26 mouse cellular contexts compared by ENCODE assay signal in genomic region chr2:5602044-5602443, GRCm38 (mm10).
DNase-seq lines count a peak whose midpoint lies in the region; ATAC-seq and TF ChIP-seq lines count a peak whose summit lies in the region.
"Had no signal": no experiment of that assay in that cellular context is flagged by ENCODE, and none has a peak within 500 bp of the region (broad histone marks: within the 10 kb centered on the region; RNA-seq: fewer than 3 reads in every experiment).

No protein-coding gene starts in this region.

- peaks cover 19% of the 10 kb centered on the region for H3K4me1 ChIP-seq in intestine, embryonic 15.5 days (replicated peaks)
- peaks cover 21% of the 10 kb centered on the region for H3K4me1 ChIP-seq in intestine, postnatal 0 days (replicated peaks; ENCODE audit: control insufficient read depth, insufficient read depth, low read length)
- H3K4me1 ChIP-seq in lung, embryonic 16.5 days (replicated peaks; ENCODE audit: control insufficient read depth, insufficient read depth, low read length): 0 out of 2 replicates have a peak, but pooled peaks cover 1% of the 10 kb centered on the region
- H3K4me1 ChIP-seq in stomach, embryonic 15.5 days: peaks cover 32% of the 10 kb centered on the region
- peaks cover 18% of the 10 kb centered on the region for H3K4me1 ChIP-seq in hindbrain, embryonic 10.5 days (replicated peaks)

- H3K27me3 ChIP-seq in intestine, embryonic 15.5 days (replicated peaks): no peaks in the 10 kb centered on the region
- no peaks in the 10 kb centered on the region for H3K27me3 ChIP-seq in intestine, postnatal 0 days (replicated peaks; ENCODE audit: control insufficient read depth, insufficient read depth, low read length)
- H3K27me3 ChIP-seq in lung, embryonic 16.5 days (ENCODE audit: control insufficient read depth, insufficient read depth, low read depth, low read length): no peaks in the 10 kb centered on the region
- H3K27me3 ChIP-seq in stomach, embryonic 15.5 days (replicated peaks): no peaks in the 10 kb centered on the region
- H3K27me3 ChIP-seq in hindbrain, embryonic 10.5 days (ENCODE audit: insufficient read depth, poor library complexity, severe bottlenecking): no peaks in the 10 kb centered on the region
- H3K27me3 ChIP-seq: CH12.LX; embryonic facial prominence, embryonic 12.5 days; embryonic facial prominence, embryonic 15.5 days; forebrain, embryonic 13.5 days; hindbrain, embryonic 13.5 days; Patski had no signal

- no peak overlapping the region for H3K9ac ChIP-seq in intestine, embryonic 15.5 days
- H3K9ac ChIP-seq in intestine, postnatal 0 days (ENCODE audit: low read depth, low read length): no peak overlapping the region
- H3K9ac ChIP-seq in lung, embryonic 16.5 days (ENCODE audit: low read length): no peak overlapping the region
- no peak overlapping the region for H3K9ac ChIP-seq in stomach, embryonic 15.5 days
- H3K9ac ChIP-seq: embryonic facial prominence, embryonic 12.5 days; embryonic facial prominence, embryonic 15.5 days; forebrain, embryonic 13.5 days; forebrain, postnatal 0 days; hindbrain, embryonic 13.5 days had no signal

- H3K4me2 ChIP-seq in intestine, embryonic 15.5 days (replicated peaks): peak overlapping the region; percentile 38
- H3K4me2 ChIP-seq in intestine, postnatal 0 days (replicated peaks; ENCODE audit: low read depth): no peak overlapping the region
- no peak overlapping the region for H3K4me2 ChIP-seq in lung, embryonic 16.5 days (ENCODE audit: low read depth, low read length)
- H3K4me2 ChIP-seq in stomach, embryonic 15.5 days: no peak overlapping the region
- H3K4me2 ChIP-seq: embryonic facial prominence, embryonic 12.5 days; embryonic facial prominence, embryonic 15.5 days; forebrain, embryonic 13.5 days; heart, embryonic 11.5 days; hindbrain, embryonic 13.5 days had no signal

- H3K4me3 ChIP-seq in intestine, embryonic 15.5 days (replicated peaks): no peak overlapping the region
- H3K4me3 ChIP-seq in intestine, postnatal 0 days (ENCODE audit: low read depth, low read length): no peak overlapping the region
- no peak overlapping the region for H3K4me3 ChIP-seq in lung, embryonic 16.5 days (ENCODE audit: low read length)
- no peak overlapping the region for H3K4me3 ChIP-seq in stomach, embryonic 15.5 days (replicated peaks)
- no peak overlapping the region for H3K4me3 ChIP-seq in hindbrain, embryonic 10.5 days
- H3K4me3 ChIP-seq: embryonic facial prominence, embryonic 12.5 days; embryonic facial prominence, embryonic 15.5 days; forebrain, embryonic 13.5 days; gastrocnemius, adult 2 months; hindbrain, embryonic 13.5 days had no signal

- no peaks in the 10 kb centered on the region for H3K9me3 ChIP-seq in intestine, embryonic 15.5 days
- no peaks in the 10 kb centered on the region for H3K9me3 ChIP-seq in intestine, postnatal 0 days (ENCODE audit: control insufficient read depth)
- no peaks in the 10 kb centered on the region for H3K9me3 ChIP-seq in lung, embryonic 16.5 days (ENCODE audit: control insufficient read depth, low read length)
- H3K9me3 ChIP-seq in stomach, embryonic 15.5 days: no peaks in the 10 kb centered on the region
- H3K9me3 ChIP-seq in hindbrain, embryonic 10.5 days: no peaks in the 10 kb centered on the region
- H3K9me3 ChIP-seq: embryonic facial prominence, embryonic 12.5 days; embryonic facial prominence, embryonic 15.5 days; forebrain, embryonic 13.5 days; G1E; hindbrain, embryonic 13.5 days had no signal

- WGBS in intestine, embryonic 15.5 days: 56% methylated on average over 1 of the region's 1 CpGs
- 54% methylated on average over 1 of the region's 1 CpGs for WGBS in intestine, postnatal 0 days
- WGBS in lung, embryonic 16.5 days: 61% methylated on average over 1 of the region's 1 CpGs
- WGBS in stomach, embryonic 15.5 days: 62% methylated on average over 1 of the region's 1 CpGs
- WGBS in hindbrain, embryonic 10.5 days: 95% methylated on average over 1 of the region's 1 CpGs

- H3K27ac ChIP-seq in intestine, embryonic 15.5 days: peak overlapping the region; percentile 83
- H3K27ac ChIP-seq in intestine, postnatal 0 days (ENCODE audit: low read depth, low read length): no peak overlapping the region
- no peak overlapping the region for H3K27ac ChIP-seq in lung, embryonic 16.5 days (ENCODE audit: low read length)
- H3K27ac ChIP-seq in stomach, embryonic 15.5 days: 0 out of 2 replicates have a peak overlapping the region, but pooled peaks have one; percentile 69
- H3K27ac ChIP-seq in hindbrain, embryonic 10.5 days: no peak overlapping the region
- H3K27ac ChIP-seq: embryonic facial prominence, embryonic 12.5 days; embryonic facial prominence, embryonic 15.5 days; forebrain, embryonic 13.5 days; gastrocnemius, adult 2 months; hindbrain, embryonic 13.5 days had no signal

- DNase-seq in lung, postnatal 25 days (ENCODE audit: low spot score): no peak
- peak; percentile 69 for DNase-seq in fat pad, adult 2 months (ENCODE audit: extremely low read depth, low read depth, low spot score)
- no peak for DNase-seq in testis, postnatal 10 days (ENCODE audit: low spot score)
- DNase-seq in hindbrain, embryonic 10.5 days (ENCODE audit: low spot score): no peak
- DNase-seq: adrenal gland, postnatal 10 days; adrenal gland, postnatal 36 days; B cell, adult 2 months; cerebellum, adult 18-20 months; cerebellum, adult 9-10 months; cerebellum, postnatal 14 days; forebrain, postnatal 0 days; gastrocnemius, adult 2 months; gastrocnemius, postnatal 14 days; heart, adult 11 months had no signal

- TF ChIP-seq CTCF in intestine, postnatal 0 days (IDR thresholded peaks at IDR 0.05; ENCODE audit: low read depth): no peak

- no peaks in the 10 kb centered on the region for H3K36me3 ChIP-seq in intestine, embryonic 15.5 days
- no peaks in the 10 kb centered on the region for H3K36me3 ChIP-seq in intestine, postnatal 0 days (ENCODE audit: control insufficient read depth, insufficient read depth)
- no peaks in the 10 kb centered on the region for H3K36me3 ChIP-seq in lung, embryonic 16.5 days (ENCODE audit: control insufficient read depth, insufficient read depth, low read length)
- no peaks in the 10 kb centered on the region for H3K36me3 ChIP-seq in stomach, embryonic 15.5 days
- H3K36me3 ChIP-seq in hindbrain, embryonic 10.5 days: no peaks in the 10 kb centered on the region
- H3K36me3 ChIP-seq: embryonic facial prominence, embryonic 12.5 days; embryonic facial prominence, embryonic 15.5 days; G1E; hindbrain, embryonic 13.5 days had no signal

- no peak for ATAC-seq in intestine, embryonic 15.5 days
- no peak for ATAC-seq in intestine, postnatal 0 days
- ATAC-seq in lung, embryonic 16.5 days (ENCODE audit: low read depth): peak; percentile 53; the same call in 1 of the 2 replicates
- no peak for ATAC-seq in stomach, embryonic 15.5 days (ENCODE audit: insufficient read depth, low FRiP score, low read depth)
- ATAC-seq: forebrain, postnatal 0 days; Patski had no signal

Comparison
In these comparisons a context has a peak if more than half of its experiments do, and no peak if none do; other contexts are left out.
1. H3K27ac ChIP-seq: peak in intestine, embryonic 15.5 days (single experiment) and stomach, embryonic 15.5 days (single experiment); none in intestine, postnatal 0 days (single experiment), lung, embryonic 16.5 days (single experiment) and hindbrain, embryonic 10.5 days (single experiment).